10 mouse cellular contexts compared by ENCODE assay signal in genomic region chr9:45345516-45345915, GRCm38 (mm10). TPM values are rescaled to one million over a fixed set of nuclear protein-coding genes. Genes with fewer than 3 reads are reported as not detected.
DNase-seq lines count a peak whose midpoint lies in the region; ATAC-seq and TF ChIP-seq lines count a peak whose summit lies in the region.
"Had no signal": no experiment of that assay in that cellular context is flagged by ENCODE, and none has a peak within 500 bp of the region (broad histone marks: within the 10 kb centered on the region; RNA-seq: fewer than 3 reads in every experiment).

No protein-coding gene starts in this region.

- TF ChIP-seq CTCF in lung, embryonic 14.5 days (IDR thresholded peaks at IDR 0.05; ENCODE audit: low read depth) = peak; percentile 65

- H3K9me3 ChIP-seq in forebrain, embryonic 13.5 days (replicated peaks) = no peaks in the 10 kb centered on the region
- H3K9me3 ChIP-seq in forebrain, embryonic 10.5 days = no peaks in the 10 kb centered on the region
- H3K9me3 ChIP-seq in lung, embryonic 14.5 days (ENCODE audit: low read depth, low read length) = no peaks in the 10 kb centered on the region

- no peaks in the 10 kb centered on the region for H3K36me3 ChIP-seq in forebrain, embryonic 13.5 days (ENCODE audit: poor library complexity, severe bottlenecking)
- no peaks in the 10 kb centered on the region for H3K36me3 ChIP-seq in forebrain, embryonic 10.5 days (replicated peaks)
- no peaks in the 10 kb centered on the region for H3K36me3 ChIP-seq in lung, embryonic 14.5 days (ENCODE audit: insufficient read depth)

- peaks cover 6% of the 10 kb centered on the region; the same call in 1 of the 2 replicates for H3K4me1 ChIP-seq in forebrain, embryonic 13.5 days
- H3K4me1 ChIP-seq in forebrain, embryonic 10.5 days = peaks cover 11% of the 10 kb centered on the region; the same call in 1 of the 2 replicates
- no peaks in the 10 kb centered on the region for H3K4me1 ChIP-seq in lung, embryonic 14.5 days (ENCODE audit: insufficient read depth)

- no peak overlapping the region for H3K4me2 ChIP-seq in forebrain, embryonic 13.5 days
- H3K4me2 ChIP-seq in lung, embryonic 14.5 days = no peak overlapping the region

- peak; percentile 48; the same call in 1 of the 2 replicates for ATAC-seq in forebrain, embryonic 13.5 days
- ATAC-seq in lung, embryonic 14.5 days (ENCODE audit: insufficient read depth) = no peak
- no peak for ATAC-seq in activated CD4-positive, CD25-positive, alpha-beta regulatory T cell, adult 4 months

- WGBS in forebrain, embryonic 13.5 days = 71% methylated on average over 2 of the region's 2 CpGs
- WGBS in forebrain, embryonic 10.5 days = 82% methylated on average over 2 of the region's 2 CpGs
- 67% methylated on average over 2 of the region's 2 CpGs for WGBS in lung, embryonic 14.5 days

- H3K27ac ChIP-seq in forebrain, embryonic 13.5 days = no peak overlapping the region
- no peak overlapping the region for H3K27ac ChIP-seq in forebrain, embryonic 10.5 days
- H3K27ac ChIP-seq in lung, embryonic 14.5 days (ENCODE audit: low read depth) = no peak overlapping the region

- no peak overlapping the region for H3K4me3 ChIP-seq in forebrain, embryonic 13.5 days
- no peak overlapping the region for H3K4me3 ChIP-seq in forebrain, embryonic 10.5 days
- H3K4me3 ChIP-seq in lung, embryonic 14.5 days (ENCODE audit: low read depth, low read length) = no peak overlapping the region
- H3K4me3 ChIP-seq: megakaryocyte, embryonic 14.5 days had no signal

- no peaks in the 10 kb centered on the region for H3K27me3 ChIP-seq in forebrain, embryonic 13.5 days
- H3K27me3 ChIP-seq in forebrain, embryonic 10.5 days (ENCODE audit: poor library complexity, severe bottlenecking) = no peaks in the 10 kb centered on the region
- H3K27me3 ChIP-seq in lung, embryonic 14.5 days (ENCODE audit: insufficient read depth, low read length) = no peaks in the 10 kb centered on the region

- no peak for DNase-seq in forebrain, embryonic 10.5 days (ENCODE audit: extremely low spot score, low spot score)
- DNase-seq in lung, embryonic 14.5 days = peak; percentile 66
- no peak for DNase-seq in lung, postnatal 14 days
- DNase-seq in cerebellum, adult 9-11 months = peak; percentile 62
- peak; percentile 56 for DNase-seq in kidney, adult 9 months
- DNase-seq in spleen, postnatal 14 days (ENCODE audit: low spot score in 2 of 2) = no peak

- no peak overlapping the region for H3K9ac ChIP-seq in forebrain, embryonic 13.5 days
- no peak overlapping the region for H3K9ac ChIP-seq in lung, embryonic 14.5 days

RNA-seq across cellular contexts. Expression of gene Fxyd6, which starts 24.5 kb away (rescaled TPM):
- polyA plus RNA-seq in forebrain, embryonic 13.5 days (2015; fragmentation: Nextera tagmentation; extraction: Ambion mirVana) = 291 and 322 TPM in 2 replicates
- polyA plus RNA-seq in forebrain, embryonic 10.5 days (2016; fragmentation: Nextera tagmentation; extraction: Ambion mirVana) = 159 and 161 TPM in 2 replicates
- polyA plus RNA-seq in lung, embryonic 14.5 days (2014; fragmentation: Nextera tagmentation; extraction: Ambion mirVana) = 35.6 and 38.1 TPM in 2 replicates
- polyA plus RNA-seq in activated CD4-positive, CD25-positive, alpha-beta regulatory T cell, adult 4 months (2017; shearing (Covaris generic)) = 1 to 10 TPM in 1 of 2 experiments, not detected in 1; 1.1 TPM

RNA-seq across cellular contexts. Expression of gene Tmprss13, which starts 26.6 kb away (rescaled TPM):
- polyA plus RNA-seq in forebrain, embryonic 13.5 days (2015; fragmentation: Nextera tagmentation; extraction: Ambion mirVana) = not detected in 2 replicates
- 0.12 TPM in 1 of 2 replicates, not detected in the other for polyA plus RNA-seq in forebrain, embryonic 10.5 days (2016; fragmentation: Nextera tagmentation; extraction: Ambion mirVana)
- 0.12 TPM in 2 replicates for polyA plus RNA-seq in lung, embryonic 14.5 days (2014; fragmentation: Nextera tagmentation; extraction: Ambion mirVana)
- 1 to 10 TPM; 8.2 to 9.2 TPM for polyA plus RNA-seq in activated CD4-positive, CD25-positive, alpha-beta regulatory T cell, adult 4 months (2017; shearing (Covaris generic))
- polyA plus RNA-seq: frontal cortex, adult 2 months had no signal

RNA-seq across cellular contexts. Expression of gene Fxyd2, which starts 54.0 kb away (rescaled TPM):
- 3.0 and 5.6 TPM in 2 replicates for polyA plus RNA-seq in forebrain, embryonic 13.5 days (2015; fragmentation: Nextera tagmentation; extraction: Ambion mirVana)
- 0.55 and 1.2 TPM in 2 replicates for polyA plus RNA-seq in forebrain, embryonic 10.5 days (2016; fragmentation: Nextera tagmentation; extraction: Ambion mirVana)
- polyA plus RNA-seq in lung, embryonic 14.5 days (2014; fragmentation: Nextera tagmentation; extraction: Ambion mirVana) = 1.2 and 1.5 TPM in 2 replicates
- 1 to 10 TPM in 1 of 2 experiments, not detected in 1; 4.3 TPM for polyA plus RNA-seq in activated CD4-positive, CD25-positive, alpha-beta regulatory T cell, adult 4 months (2017; shearing (Covaris generic))

Comparison
In these comparisons a context has a peak if more than half of its experiments do, and no peak if none do; other contexts are left out.
1. DNase-seq: peak in lung, embryonic 14.5 days (single experiment), cerebellum, adult 9-11 months (single experiment) and kidney, adult 9 months (single experiment); none in forebrain, embryonic 10.5 days (single experiment), lung, postnatal 14 days (single experiment) and spleen, postnatal 14 days (0 of 2).
2. RNA of gene Fxyd6, which starts 24.5 kb away (polyA plus RNA-seq): 291 to 322 TPM in forebrain, embryonic 13.5 days, 159 to 161 TPM in forebrain, embryonic 10.5 days and 35.6 to 38.1 TPM in lung, embryonic 14.5 days; 1.1 TPM in activated CD4-positive, CD25-positive, alpha-beta regulatory T cell, adult 4 months; every median in the first group is over 10 times any median in the second.